Mouse (Mus musculus) c-Kit-positive CD71-negative TER-119-negative erythroid progenitor cells, embryonic 14.5 days (primary cell): ENCODE results near the gene Zdhhc17.

Experiments
- DNase-seq: peaks from one replicate; pipeline ENCODE4 v3.0.0-alpha.2; 2013; ENCODE audit warnings: low read depth

The Zdhhc17 gene

GRCm38 (mm10) chr10:110920368-110920950, 89.5 kb downstream of the Zdhhc17 start:
- DNase-seq = no peak

GRCm38 (mm10) chr10:110919531-110920343, 90.2 kb downstream of the Zdhhc17 start, which contains the start of gene Csrp2:
Csrp2 (plus strand) TSS chr10:110919789.
- peak; percentile 87 for DNase-seq

GRCm38 (mm10) chr10:110918414-110919391, 91.2 kb downstream of the Zdhhc17 start:
- DNase-seq = peak; percentile 53

GRCm38 (mm10) chr10:110917521-110917920, 92.4 kb downstream of the Zdhhc17 start:
- no peak for DNase-seq

GRCm38 (mm10) chr10:110916666-110917344, 93.1 kb downstream of the Zdhhc17 start:
- no peak for DNase-seq

- no peak for DNase-seq
These were observed 106.1 kb downstream of the Zdhhc17 start for GRCm38 (mm10) chr10:110903862-110904261.

GRCm38 (mm10) chr10:110899744-110900501, 110.0 kb downstream of the Zdhhc17 start:
- DNase-seq = no peak
